Mouse (Mus musculus) 416B (cell line): Measurements from ENCODE around the gene Hacd3.
"Not testable (repeated sequence)": the region's sequence is repeated elsewhere in the genome, so short reads cannot be mapped to it uniquely, and the experiment has no call there.

Source experiments
- DNase-seq: peaks from one replicate; pipeline ENCODE4 v3.0.0; 2011; ENCODE audit warnings: low read depth

Hacd3 gene

GRCm38 (mm10) chr9:65016978-65017827 lies 4.3 kb downstream of the Hacd3 start:
- peak; percentile 36 for DNase-seq

GRCm38 (mm10) chr9:65016241-65016977 lies 5.1 kb downstream of the Hacd3 start:
- DNase-seq = no peak

- DNase-seq = no peak
Measured at GRCm38 (mm10) chr9:65015461-65016222, 5.9 kb downstream of the Hacd3 start.

- DNase-seq = peak; percentile 49
Measured at GRCm38 (mm10) chr9:65011304-65011703, 10.2 kb downstream of the Hacd3 start.

- DNase-seq = peak; percentile 86
Measured at GRCm38 (mm10) chr9:65010632-65011031, 10.9 kb downstream of the Hacd3 start.

GRCm38 (mm10) chr9:65005737-65006136 lies 15.8 kb downstream of the Hacd3 start:
- no peak for DNase-seq

- DNase-seq = no peak
Measured at GRCm38 (mm10) chr9:65001481-65001880, 20.0 kb downstream of the Hacd3 start.

GRCm38 (mm10) chr9:64995464-64995863 lies 26.0 kb downstream of the Hacd3 start:
- not testable (repeated sequence) for DNase-seq

- DNase-seq = no peak
Measured at GRCm38 (mm10) chr9:64990291-64990690, 31.2 kb downstream of the Hacd3 start.

GRCm38 (mm10) chr9:64988443-64988842 lies 33.0 kb downstream of the Hacd3 start:
- DNase-seq = no peak

- no peak for DNase-seq
Measured at GRCm38 (mm10) chr9:64987651-64988050, 33.8 kb downstream of the Hacd3 start.

GRCm38 (mm10) chr9:64985807-64986206 lies 35.7 kb downstream of the Hacd3 start:
- DNase-seq = no peak

- DNase-seq = no peak
Measured at GRCm38 (mm10) chr9:64985037-64985794, 36.3 kb downstream of the Hacd3 start.

GRCm38 (mm10) chr9:64981904-64982303 lies 39.6 kb downstream of the Hacd3 start:
- DNase-seq = no peak

GRCm38 (mm10) chr9:64980548-64980947 lies 40.9 kb downstream of the Hacd3 start:
- no peak for DNase-seq

- DNase-seq = no peak
Measured at GRCm38 (mm10) chr9:64960978-64961320, 60.5 kb downstream of the Hacd3 start.

- DNase-seq = peak; percentile 98
Measured at GRCm38 (mm10) chr9:64960117-64960977, 61.1 kb downstream of the Hacd3 start, which contains the start of gene Ints14. TSS of gene Ints14 (plus strand) at chr9:64960905.

GRCm38 (mm10) chr9:64957276-64957675 lies 64.2 kb downstream of the Hacd3 start:
- DNase-seq = no peak

GRCm38 (mm10) chr9:64956337-64956736 lies 65.2 kb downstream of the Hacd3 start:
- DNase-seq = peak; percentile 74

GRCm38 (mm10) chr9:64953190-64953589 lies 68.3 kb downstream of the Hacd3 start:
- no peak for DNase-seq

GRCm38 (mm10) chr9:64952055-64952454 lies 69.4 kb downstream of the Hacd3 start:
- DNase-seq = no peak
